Mouse (Mus musculus) myocyte (in vitro differentiated cells): ENCODE results near the gene Gm17571. TPM values are rescaled to one million over a fixed set of nuclear protein-coding genes. Genes with fewer than 3 reads are reported as not detected.

Experiments
- H3K27me3 ChIP-seq: one replicate; pipeline ENCODE4 v1.6.1; 2011; ENCODE audit not compliant: control insufficient read depth, insufficient read depth, insufficient read length
- H3K36me3 ChIP-seq: one replicate; pipeline ENCODE4 v1.6.1; 2011; ENCODE audit not compliant: control insufficient read depth, insufficient read depth
- H3K4me2 ChIP-seq: one replicate; pipeline ENCODE4 v1.6.1; 2011; ENCODE audit warnings: low read depth, control low read depth
- H3K4me3 ChIP-seq: one replicate; pipeline ENCODE4 v1.5.1; 2011; ENCODE audit warnings: mild to moderate bottlenecking, control low read depth, moderate library complexity
- H3K79me2 ChIP-seq: one replicate; pipeline ENCODE4 v1.6.1; 2011; ENCODE audit not compliant: control insufficient read depth, insufficient read depth
- H3ac ChIP-seq: one replicate; pipeline ENCODE4 v1.6.1; 2011; ENCODE audit not compliant: control insufficient read depth, insufficient read length
- CEBPB ChIP-seq: IDR thresholded peaks from 2 replicates; pipeline ENCODE4 v1.6.1; 2011; ENCODE audit warnings: mild to moderate bottlenecking, moderate library complexity; ENCODE audit not compliant: poor library complexity, insufficient read depth, severe bottlenecking
- E2F4 ChIP-seq: IDR thresholded peaks from one replicate; pipeline ENCODE4 v1.6.1; 2011; ENCODE audit warnings: mild to moderate bottlenecking, control low read depth, moderate library complexity; ENCODE audit not compliant: insufficient read depth
- MAX ChIP-seq: IDR thresholded peaks from one replicate; pipeline ENCODE4 v1.6.1; 2011; ENCODE audit warnings: low read depth, mild to moderate bottlenecking, control low read depth
- MYOD1 ChIP-seq, 3 experiments: IDR thresholded peaks; one replicate each; pipeline ENCODE4 v1.6.1; 2011; ENCODE audit warnings: control low read depth in 2 of 3, low read depth in 2 of 3, mild to moderate bottlenecking in 2 of 3, moderate library complexity in 1 of 3; ENCODE audit not compliant: insufficient read length in 2 of 3, control insufficient read depth in 1 of 3
- MYOG ChIP-seq, 3 experiments: IDR thresholded peaks; one replicate each; pipeline ENCODE4 v1.6.1; 2011; ENCODE audit warnings: control low read depth in 2 of 3, low read depth in 2 of 3, mild to moderate bottlenecking in 2 of 3; ENCODE audit not compliant: insufficient read length in 2 of 3, control insufficient read depth in 1 of 3, insufficient read depth in 1 of 3
- POLR2A ChIP-seq: IDR thresholded peaks from one replicate; pipeline ENCODE4 v1.6.1; 2011; ENCODE audit warnings: low read depth, mild to moderate bottlenecking, control low read depth, moderate library complexity; ENCODE audit not compliant: insufficient read length
- POLR2AphosphoS2 ChIP-seq: IDR thresholded peaks from one replicate; pipeline ENCODE4 v1.6.1; 2011; ENCODE audit warnings: low read depth, control low read depth; ENCODE audit not compliant: insufficient read length
- REST ChIP-seq: IDR thresholded peaks from one replicate; pipeline ENCODE4 v1.6.1; 2011; ENCODE audit warnings: mild to moderate bottlenecking, control low read depth, moderate library complexity; ENCODE audit not compliant: insufficient read depth, insufficient read length
- SRF ChIP-seq: IDR thresholded peaks from one replicate; pipeline ENCODE4 v1.6.1; 2011; ENCODE audit warnings: low read depth; ENCODE audit not compliant: control insufficient read depth, insufficient read length
- TCF12 ChIP-seq: IDR thresholded peaks from one replicate; pipeline ENCODE4 v1.6.1; 2011; ENCODE audit warnings: mild to moderate bottlenecking, control low read depth; ENCODE audit not compliant: poor library complexity, insufficient read depth, severe bottlenecking
- TCF3 ChIP-seq: IDR thresholded peaks from one replicate; pipeline ENCODE4 v1.6.1; 2011; ENCODE audit warnings: low read depth, control low read depth; ENCODE audit not compliant: insufficient read length
- USF1 ChIP-seq: IDR thresholded peaks from one replicate; pipeline ENCODE4 v1.6.1; 2011; ENCODE audit warnings: low read depth, mild to moderate bottlenecking, control low read depth, moderate library complexity
- polyA plus RNA-seq: library from polyadenylated mRNA; unstranded; fragments of >200 nt; fragmentation: generic; extraction: Trizol; gene quantifications from one replicate; pipeline ENCODE4 v1.2.1, GENCODE M21; 2012; ENCODE audit warnings: missing spikeins

The Gm17571 gene
- not detected for polyA plus RNA-seq

DNA sequence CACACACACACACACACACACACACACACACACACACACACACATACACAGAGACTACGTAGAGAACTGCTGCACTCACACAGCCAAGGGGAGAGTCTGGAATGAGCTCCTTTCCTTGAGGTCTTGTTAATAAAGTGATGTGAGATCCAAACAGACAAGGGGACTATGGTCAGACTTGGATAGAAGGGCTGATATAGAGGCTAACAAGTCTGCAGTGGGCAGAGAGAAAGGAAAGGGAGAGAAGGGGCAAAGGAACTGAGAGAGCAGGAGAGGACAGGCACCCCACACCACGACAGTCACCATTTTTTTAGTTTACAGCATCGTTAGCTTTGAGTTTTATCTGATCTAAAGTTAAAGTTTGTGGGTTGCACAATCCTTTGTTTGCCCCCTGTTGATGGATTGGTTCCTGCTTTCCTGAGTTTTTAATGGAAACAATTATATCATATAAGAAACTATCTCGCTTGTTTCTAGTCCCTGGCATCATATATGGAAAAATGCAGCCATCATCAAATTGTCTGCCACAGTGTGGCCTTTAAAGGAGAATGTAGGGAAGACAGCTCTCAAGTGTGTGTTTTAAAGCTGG is at the start of gene Gm17571:
Gm17571 (minus strand) TSS at position 51 of the 583 bp plus-strand sequence.
- H3K36me3 ChIP-seq, result no peaks in the 10 kb centered on the region
- no peaks in the 10 kb centered on the region for H3K27me3 ChIP-seq
- no peaks in the 10 kb centered on the region for H3K79me2 ChIP-seq
- TF ChIP-seq MYOD1 (IDR thresholded peaks at IDR 0.05; ENCODE audit: control insufficient read depth in 1 of 3, insufficient read length in 2 of 3, low read depth in 2 of 3), result no peak
- TF ChIP-seq REST, result no peak
- no peak for TF ChIP-seq MAX
- H3K4me2 ChIP-seq, result no peak within 1 kb of the TSS
- H3K4me3 ChIP-seq, result no peak within 1 kb of the TSS
- H3ac ChIP-seq, result no peak within 1 kb of the TSS

DNA sequence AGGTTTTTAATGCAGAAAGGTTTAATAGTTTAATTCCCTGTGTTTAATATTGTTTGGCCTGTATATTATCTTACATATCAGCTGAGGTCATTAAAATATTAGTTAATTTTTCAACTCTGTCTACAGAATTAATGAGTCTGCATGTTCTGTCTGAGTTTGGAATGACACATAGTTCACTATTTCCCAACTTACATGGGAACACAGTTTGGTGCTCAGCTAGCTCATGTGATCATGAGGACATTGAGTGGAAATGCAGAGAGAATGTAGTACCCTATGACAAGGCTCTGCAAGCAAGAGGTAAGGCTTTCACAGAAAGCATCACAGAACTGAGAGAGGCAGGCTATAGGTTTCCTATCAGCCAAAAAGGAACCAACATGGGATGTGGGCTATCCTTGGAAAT is 49.0 kb upstream of the Gm17571 start:
- Histone ChIP-seq H3ac (no peak overlapping the region), H3K36me3 (no peaks in the 10 kb centered on the region), H3K79me2 (no peaks in the 10 kb centered on the region), H3K4me2 (no peak overlapping the region), H3K27me3 (no peaks in the 10 kb centered on the region), H3K4me3 (no peak overlapping the region)
- TF ChIP-seq USF1, result no peak
- no peak for TF ChIP-seq MAX
- no peak for TF ChIP-seq REST
- no peak for TF ChIP-seq TCF12
- no peak for TF ChIP-seq CEBPB
- TF ChIP-seq POLR2AphosphoS2, result no peak
- TF ChIP-seq SRF, result no peak
- no peak for TF ChIP-seq TCF3
- no peak for TF ChIP-seq MYOD1 (IDR thresholded peaks at IDR 0.05; ENCODE audit: control insufficient read depth in 1 of 3, insufficient read length in 2 of 3, low read depth in 2 of 3)
- no peak for TF ChIP-seq E2F4
- TF ChIP-seq MYOG (IDR thresholded peaks at IDR 0.05; ENCODE audit: control insufficient read depth in 1 of 3, insufficient read depth in 1 of 3, insufficient read length in 2 of 3, low read depth in 2 of 3), result no peak

DNA sequence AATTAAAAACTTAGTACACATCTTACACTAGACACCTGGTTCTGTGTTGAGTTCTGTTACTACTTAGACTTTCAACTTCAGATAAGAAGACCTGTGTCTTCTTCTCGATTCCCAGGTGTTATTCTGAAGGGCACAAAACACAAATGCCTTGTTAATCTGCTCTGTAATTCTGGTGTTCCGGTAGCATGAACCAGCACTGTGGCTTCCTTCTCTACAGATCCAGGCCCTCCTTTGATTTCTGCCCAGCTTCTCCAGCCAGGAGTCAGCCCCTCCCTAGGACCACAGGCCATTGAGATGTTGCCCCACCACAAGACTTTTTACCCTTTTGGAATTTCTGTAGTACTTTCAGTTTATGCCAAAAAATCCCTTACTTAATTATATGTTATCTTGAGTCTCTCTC is 47.2 kb upstream of the Gm17571 start:
- TF ChIP-seq MYOG (IDR thresholded peaks at IDR 0.05; ENCODE audit: control insufficient read depth in 1 of 3, insufficient read depth in 1 of 3, insufficient read length in 2 of 3, low read depth in 2 of 3), result no peak
- TF ChIP-seq CEBPB, result no peak
- no peak for TF ChIP-seq TCF12
- no peak for TF ChIP-seq USF1
- TF ChIP-seq POLR2AphosphoS2, result no peak
- TF ChIP-seq SRF, result no peak
- TF ChIP-seq MAX, result no peak
- TF ChIP-seq MYOD1 (IDR thresholded peaks at IDR 0.05; ENCODE audit: control insufficient read depth in 1 of 3, insufficient read length in 2 of 3, low read depth in 2 of 3), result no peak
- no peak for TF ChIP-seq E2F4
- no peak for TF ChIP-seq REST
- TF ChIP-seq POLR2A, result no peak
- TF ChIP-seq TCF3, result no peak
- H3K27me3 ChIP-seq, result no peaks in the 10 kb centered on the region
- H3K79me2 ChIP-seq, result no peaks in the 10 kb centered on the region
- no peak overlapping the region for H3K4me2 ChIP-seq
- H3ac ChIP-seq, result no peak overlapping the region
- no peaks in the 10 kb centered on the region for H3K36me3 ChIP-seq
- no peak overlapping the region for H3K4me3 ChIP-seq

DNA sequence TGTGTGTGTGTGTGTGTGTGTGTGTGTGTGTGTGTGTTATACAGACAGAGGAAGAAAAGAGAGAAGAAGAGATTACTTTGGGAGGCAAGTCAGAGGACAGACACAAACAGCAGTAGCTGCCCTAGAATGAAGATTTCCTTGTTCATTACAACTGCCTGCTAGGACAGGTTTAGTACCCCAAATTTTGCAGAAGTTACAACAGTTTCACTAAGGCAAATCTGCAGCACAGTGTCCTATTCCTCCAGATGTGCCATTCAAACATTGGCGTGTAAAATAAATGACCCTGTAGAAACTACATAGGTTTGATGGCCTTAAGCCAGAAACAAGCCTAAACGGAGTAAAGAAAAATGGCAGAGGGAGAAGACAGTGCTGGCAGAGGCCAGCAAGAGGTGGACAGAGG is 46.3 kb upstream of the Gm17571 start:
- TF ChIP-seq USF1 (no peak), REST (no peak), MYOG (IDR thresholded peaks at IDR 0.05; ENCODE audit: control insufficient read depth in 1 of 3, insufficient read depth in 1 of 3, insufficient read length in 2 of 3, low read depth in 2 of 3) (no peak), MYOD1 (IDR thresholded peaks at IDR 0.05; ENCODE audit: control insufficient read depth in 1 of 3, insufficient read length in 2 of 3, low read depth in 2 of 3) (no peak), E2F4 (no peak), MAX (no peak), CEBPB (no peak), POLR2A (no peak), TCF3 (no peak), TCF12 (no peak), POLR2AphosphoS2 (no peak), SRF (no peak)

DNA sequence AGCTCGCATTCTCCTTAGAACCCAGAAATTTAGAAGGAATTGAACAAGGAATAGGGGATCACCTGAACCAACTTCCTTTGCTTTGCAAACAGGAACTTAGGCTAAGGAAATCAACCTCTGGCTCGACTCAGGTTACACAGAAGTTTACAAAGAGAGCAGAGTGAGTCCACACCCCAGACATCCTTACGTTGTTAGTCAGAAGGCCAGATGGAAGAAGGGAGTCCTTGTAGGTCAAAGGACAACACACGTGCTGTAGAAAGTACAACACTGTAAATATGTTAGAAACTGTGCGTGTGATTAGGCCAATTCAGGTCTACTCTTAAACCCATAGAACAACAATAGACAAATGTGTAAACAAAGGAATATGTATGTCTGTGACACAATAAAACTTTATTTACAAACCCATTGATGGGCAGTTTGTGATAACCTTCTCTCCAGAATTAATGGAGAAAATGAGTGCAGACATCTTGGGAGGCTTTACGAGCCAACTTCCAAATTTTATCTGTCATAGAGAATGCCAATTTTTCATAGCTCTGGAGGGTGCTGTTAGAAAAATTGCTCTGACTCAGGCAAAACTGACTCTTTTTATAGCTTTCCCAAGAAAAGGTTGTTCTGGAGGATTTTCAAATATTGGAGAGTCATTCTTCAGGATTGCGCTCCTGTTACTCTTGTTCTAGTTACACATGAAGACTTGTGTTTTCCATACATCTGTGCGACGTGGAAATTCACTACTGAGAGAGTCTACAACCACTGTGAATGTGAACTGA is 45.5 kb upstream of the Gm17571 start:
- no peak overlapping the region for H3K4me3 ChIP-seq
- H3ac ChIP-seq, result no peak overlapping the region
- H3K36me3 ChIP-seq, result no peaks in the 10 kb centered on the region
- H3K4me2 ChIP-seq, result peak overlapping the region; percentile 24
- TF ChIP-seq REST (no peak), CEBPB (no peak)
- no peaks in the 10 kb centered on the region for H3K79me2 ChIP-seq
- no peaks in the 10 kb centered on the region for H3K27me3 ChIP-seq

More for the DNA sequence above, 46.3 kb upstream of the Gm17571 start:
- Histone ChIP-seq H3K4me3 (no peak overlapping the region), H3K36me3 (no peaks in the 10 kb centered on the region), H3ac (no peak overlapping the region), H3K79me2 (no peaks in the 10 kb centered on the region), H3K4me2 (no peak overlapping the region), H3K27me3 (no peaks in the 10 kb centered on the region)
